Mouse (Mus musculus) G1E (cell line): Measurements from ENCODE around the gene Eps8l3. TPM values are rescaled to one million over a fixed set of nuclear protein-coding genes. Genes with fewer than 3 reads are reported as not detected.

Experiments used
- ATAC-seq: 2 replicates; pipeline ENCODE4 v1.8.0; 2016; ENCODE audit warnings: mild to moderate bottlenecking; ENCODE audit not compliant: insufficient number of reproducible peaks, poor library complexity, low FRiP score, severe bottlenecking; ENCODE audit errors: extremely low read depth
- DNase-seq: peaks from one replicate; pipeline ENCODE4 v3.0.0; 2012; ENCODE audit warnings: low spot score
- H3K27me3 ChIP-seq: 2 replicates; pipeline ENCODE4 v1.6.1; 2012; ENCODE audit warnings: mild to moderate bottlenecking, low read length, inconsistent platforms; ENCODE audit not compliant: insufficient read depth
- H3K36me3 ChIP-seq: replicated peaks from 2 replicates; pipeline ENCODE3; 2012; ENCODE audit warnings: mild to moderate bottlenecking, inconsistent platforms
- H3K4me1 ChIP-seq: 2 replicates; pipeline ENCODE4 v1.6.1; 2012; ENCODE audit warnings: low read depth, low read length, inconsistent platforms, mixed read lengths; ENCODE audit not compliant: insufficient read depth
- H3K4me3 ChIP-seq: 2 replicates; pipeline ENCODE4 v1.5.1; 2012; ENCODE audit warnings: low read depth, mild to moderate bottlenecking, inconsistent platforms, low read length, moderate library complexity, mixed read lengths
- H3K9me3 ChIP-seq: replicated peaks from 2 replicates; pipeline ENCODE4 v1.6.1; 2012; ENCODE audit warnings: inconsistent platforms
- CTCF ChIP-seq: IDR thresholded peaks from 2 replicates; pipeline ENCODE4 v1.5.1; 2012; ENCODE audit warnings: low read depth, low read length, inconsistent platforms, mixed read lengths
- GATA1 ChIP-seq: IDR thresholded peaks from 2 replicates; pipeline ENCODE4 v1.6.1; 2012; ENCODE audit warnings: borderline replicate concordance, low read length, inconsistent platforms, mixed read lengths
- GATA2 ChIP-seq: IDR thresholded peaks from 2 replicates; pipeline ENCODE4 v1.6.1; 2012; ENCODE audit warnings: low read depth, low read length, inconsistent platforms, borderline replicate concordance
- POLR2AphosphoS5 ChIP-seq: IDR thresholded peaks from 2 replicates; pipeline ENCODE4 v1.6.1; 2012; ENCODE audit warnings: low read depth, low read length, inconsistent platforms; ENCODE audit not compliant: insufficient replicate concordance
- TAL1 ChIP-seq: conservative IDR thresholded peaks from 2 replicates; pipeline ENCODE4 v1.6.1; 2012; ENCODE audit warnings: low read depth, low read length, inconsistent platforms, mixed read lengths
- polyA plus RNA-seq: library from polyadenylated mRNA; stranded (reverse); fragments of >175 nt; gene quantifications from 2 replicates; pipeline ENCODE4 v1.2.3, GENCODE M21; 2012
- total RNA-seq, 2 experiments: library from RNA; stranded (forward) in 1 of 2; stranded (reverse) in 1 of 2; fragments of 200-1000 nt in 1 of 2; fragments of >200 nt in 1 of 2; fragmentation: Nextera tagmentation in 1 of 2; gene quantifications; 2 replicates each; pipeline ENCODE4 v1.2.3; 2014 to 2017

The Eps8l3 gene
- total and polyA plus RNA-seq, 3 experiments, result not detected

DNA sequence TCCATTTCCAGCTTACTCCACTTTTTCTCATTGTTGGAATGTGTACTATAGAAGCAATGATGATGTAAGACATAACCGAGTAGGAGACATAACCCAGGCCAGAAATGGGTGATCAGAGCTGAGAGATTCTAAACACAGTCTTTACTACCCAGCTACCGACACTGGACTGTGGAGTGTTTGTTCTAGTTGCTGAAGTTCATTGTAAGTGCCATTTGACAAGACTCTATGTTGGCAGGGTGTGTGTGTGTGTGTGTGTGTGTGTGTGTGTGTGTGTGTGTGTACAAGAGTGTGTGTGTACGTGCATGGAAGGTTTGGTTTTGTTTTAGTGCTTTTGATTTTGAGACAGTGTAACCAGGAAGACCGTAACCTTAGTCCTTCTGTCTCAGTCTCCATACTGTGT lies 52.7 kb downstream of the Eps8l3 start:
- Histone ChIP-seq H3K27me3 (peaks cover 11% of the 10 kb centered on the region), H3K4me1 (no peaks in the 10 kb centered on the region), H3K4me3 (no peak overlapping the region), H3K9me3 (no peaks in the 10 kb centered on the region), H3K36me3 (no peaks in the 10 kb centered on the region)
- no peak for DNase-seq
- no peak for ATAC-seq
- TF ChIP-seq TAL1 (no peak), GATA2 (no peak), POLR2AphosphoS5 (no peak), GATA1 (no peak), CTCF (no peak)

DNA sequence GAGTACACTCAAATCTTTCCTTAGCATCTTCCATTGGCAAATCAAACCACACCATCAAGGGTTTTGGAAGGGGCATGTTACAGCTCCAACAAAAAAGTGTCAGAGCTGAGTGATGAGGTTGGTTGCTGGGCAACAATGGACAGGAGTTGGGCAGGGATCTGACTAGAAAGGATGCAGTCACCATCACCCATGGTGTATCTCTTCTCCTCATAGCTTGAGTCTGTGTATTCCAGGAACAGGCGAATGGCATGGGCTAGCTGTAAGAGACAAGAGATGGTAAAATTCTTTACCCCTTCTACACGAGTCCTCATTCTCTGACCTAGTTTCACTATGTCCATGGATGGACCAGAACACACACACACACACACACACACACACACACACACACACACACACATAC lies 54.1 kb downstream of the Eps8l3 start:
- Histone ChIP-seq H3K36me3 (no peaks in the 10 kb centered on the region), H3K4me3 (no peak overlapping the region), H3K9me3 (no peaks in the 10 kb centered on the region), H3K27me3 (peaks cover 10% of the 10 kb centered on the region), H3K4me1 (no peaks in the 10 kb centered on the region)
- TF ChIP-seq POLR2AphosphoS5 (no peak), CTCF (no peak), GATA1 (no peak), TAL1 (no peak), GATA2 (no peak)
- DNase-seq (no peak), ATAC-seq (no peak)

DNA sequence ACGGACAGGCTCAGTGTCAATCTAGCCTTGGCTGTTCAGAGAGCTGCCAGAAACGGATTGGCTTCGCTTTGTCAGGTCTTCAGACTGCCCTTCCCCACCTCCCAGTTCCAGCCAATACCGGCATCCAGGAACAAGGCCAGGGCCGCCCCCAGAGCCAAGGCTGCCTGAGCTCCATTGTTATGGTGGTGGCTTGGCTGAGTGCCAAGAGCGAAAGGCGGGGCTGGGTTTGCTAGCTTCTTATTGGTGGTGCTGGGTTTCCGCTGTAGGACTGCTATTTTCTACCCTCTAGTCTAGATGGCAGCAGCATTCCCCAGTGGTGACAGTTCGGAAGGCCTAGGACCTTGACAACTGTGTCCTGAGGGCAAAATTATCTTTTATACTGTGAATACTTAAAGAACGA lies 54.6 kb downstream of the Eps8l3 start, which contains the start of gene Gstm7:
TSS of gene Gstm7 (minus strand) at position 148 of the 400 bp plus-strand sequence.
- no peak for TF ChIP-seq GATA2
- TF ChIP-seq POLR2AphosphoS5, result no peak
- no peak for TF ChIP-seq CTCF
- no peak within 1 kb of the TSS for H3K4me3 ChIP-seq
- H3K9me3 ChIP-seq, result no peaks in the 10 kb centered on the region
- ATAC-seq (no peak), DNase-seq (no peak)
- H3K36me3 ChIP-seq, result no peaks in the 10 kb centered on the region
- H3K27me3 ChIP-seq, result peaks cover 8% of the 10 kb centered on the region; the same call in 1 of the 2 replicates
- H3K4me1 ChIP-seq, result no peaks in the 10 kb centered on the region

DNA sequence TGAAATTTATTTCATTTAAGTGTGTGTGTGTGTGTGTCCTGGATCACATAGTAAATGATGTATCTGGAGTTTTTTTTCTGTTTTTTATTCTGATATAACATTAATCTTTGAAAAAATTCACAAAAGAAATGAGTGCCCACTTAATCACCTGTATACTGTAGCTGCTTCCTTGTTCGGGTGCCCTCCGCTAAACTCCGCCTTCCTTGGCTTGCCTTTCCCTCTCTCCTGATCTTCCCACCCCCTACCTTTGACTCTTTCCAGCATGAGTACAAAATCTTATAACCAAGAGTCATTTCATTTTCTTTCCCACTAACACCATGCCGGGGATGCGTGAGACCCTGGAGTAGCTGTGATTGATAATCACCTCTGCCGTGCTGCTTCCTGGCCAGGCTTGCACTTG lies 55.1 kb downstream of the Eps8l3 start:
- peaks cover 8% of the 10 kb centered on the region; the same call in 1 of the 2 replicates for H3K27me3 ChIP-seq
- no peak for TF ChIP-seq POLR2AphosphoS5
- TF ChIP-seq GATA1, result no peak
- no peak overlapping the region for H3K4me3 ChIP-seq
- H3K4me1 ChIP-seq, result no peaks in the 10 kb centered on the region
- ATAC-seq (no peak), DNase-seq (no peak)
- no peaks in the 10 kb centered on the region for H3K36me3 ChIP-seq
- no peaks in the 10 kb centered on the region for H3K9me3 ChIP-seq

DNA sequence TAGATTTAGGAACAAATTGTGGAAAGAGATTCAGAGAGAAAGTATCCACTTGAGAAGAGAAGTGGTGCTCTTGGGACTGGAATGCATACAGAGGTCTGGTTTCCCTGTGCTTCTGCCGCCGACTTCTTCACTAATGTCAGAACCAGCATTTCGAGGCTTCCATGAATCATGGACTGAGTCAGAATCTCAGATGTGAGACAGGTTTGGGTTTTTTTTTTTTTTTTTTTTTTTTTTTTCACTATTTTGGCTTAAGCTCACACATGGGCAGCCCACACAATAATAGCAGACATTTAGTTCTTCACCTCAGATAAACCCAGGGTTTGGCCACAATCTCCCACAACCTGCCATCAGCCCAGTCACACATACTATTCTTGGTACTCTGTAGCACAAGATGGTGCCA lies 58.2 kb downstream of the Eps8l3 start:
- DNase-seq (no peak), ATAC-seq (no peak)
- Histone ChIP-seq H3K27me3 (peaks cover 5% of the 10 kb centered on the region; the same call in 1 of the 2 replicates), H3K4me1 (peaks cover 2% of the 10 kb centered on the region; the same call in 1 of the 2 replicates), H3K9me3 (no peaks in the 10 kb centered on the region), H3K4me3 (no peak overlapping the region), H3K36me3 (no peaks in the 10 kb centered on the region)
- no peak for TF ChIP-seq POLR2AphosphoS5

DNA sequence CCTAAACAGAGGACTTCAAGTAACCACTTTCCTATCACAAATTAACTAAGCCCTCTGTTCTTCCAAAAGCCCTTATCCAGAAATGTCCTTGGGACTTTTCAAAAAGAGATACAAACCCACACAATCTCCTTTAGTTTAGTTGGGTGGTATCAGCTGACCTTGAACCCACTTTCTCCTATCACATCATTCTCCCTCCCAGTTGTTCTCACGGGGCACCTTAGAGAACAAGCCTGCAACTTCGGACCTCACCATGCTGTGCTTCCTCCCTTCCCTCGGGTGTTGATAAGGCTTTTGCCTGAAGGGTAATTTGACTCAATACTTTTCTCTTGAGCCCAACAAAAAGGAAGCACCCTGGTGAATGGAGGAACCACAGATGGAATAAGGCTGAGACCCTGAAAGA lies 58.9 kb downstream of the Eps8l3 start:
- Histone ChIP-seq H3K4me1 (peaks cover 2% of the 10 kb centered on the region; the same call in 1 of the 2 replicates), H3K27me3 (0 out of 2 replicates have a peak, but pooled peaks cover 5% of the 10 kb centered on the region), H3K36me3 (no peaks in the 10 kb centered on the region), H3K9me3 (no peaks in the 10 kb centered on the region), H3K4me3 (no peak overlapping the region)
- TF ChIP-seq GATA2, result no peak
- TF ChIP-seq TAL1, result no peak
- TF ChIP-seq POLR2AphosphoS5, result no peak
- TF ChIP-seq CTCF, result no peak
- TF ChIP-seq GATA1, result no peak
- ATAC-seq, result no peak
- DNase-seq, result no peak

DNA sequence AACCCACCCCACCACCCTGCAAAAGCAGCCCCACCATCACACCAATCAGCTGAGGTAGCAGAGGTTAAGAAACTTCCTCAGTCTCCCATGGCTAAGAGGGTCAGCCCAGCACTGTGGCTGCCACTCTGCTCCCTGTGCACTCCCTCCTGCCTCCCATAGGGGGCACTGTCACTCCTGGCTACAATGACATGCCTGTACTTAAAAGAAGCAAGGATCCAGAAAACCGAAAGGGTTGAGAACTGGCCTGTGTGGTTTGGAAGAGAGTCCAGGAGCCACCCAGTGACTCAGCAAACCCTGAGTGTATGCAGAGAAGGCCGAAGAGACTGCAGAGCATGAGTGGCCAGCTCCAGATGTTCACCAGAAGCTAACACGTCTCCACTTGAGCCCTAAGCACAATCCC lies 62.4 kb downstream of the Eps8l3 start:
- Histone ChIP-seq H3K27me3 (no peaks in the 10 kb centered on the region), H3K9me3 (no peaks in the 10 kb centered on the region), H3K36me3 (no peaks in the 10 kb centered on the region), H3K4me3 (no peak overlapping the region), H3K4me1 (peaks cover 2% of the 10 kb centered on the region; the same call in 1 of the 2 replicates)
- TF ChIP-seq TAL1 (no peak), GATA2 (no peak), GATA1 (no peak), POLR2AphosphoS5 (no peak), CTCF (peak; percentile 79)
- peak; percentile 13 for DNase-seq
- peak; percentile 28; the same call in 1 of the 2 replicates for ATAC-seq
